Mouse (Mus musculus) liver, embryonic 14.5 days (tissue): ENCODE data around the gene Palm. TPM values are rescaled to one million over a fixed set of nuclear protein-coding genes. Genes with fewer than 3 reads are reported as not detected.
A peak's percentile ranks its signal among the peaks of the same experiment; 100 is the strongest.

Experiments used
- ATAC-seq: fragments of 200-750 bp; cut with Nextera tagmentation; 2 replicates; pipeline ENCODE4 v1.8.0; 2017; ENCODE audit warnings: moderate number of reproducible peaks, mild to moderate bottlenecking, moderate library complexity; ENCODE audit not compliant: insufficient read depth
- DNase-seq, 3 experiments: peaks; one replicate each; pipeline ENCODE4 v3.0.0-alpha.2; 2012 to 2013; ENCODE audit warnings: low read depth in 3 of 3, low spot score in 3 of 3
- H3K27ac ChIP-seq: fragments of 300-500 bp; sonication (generic); 2 replicates; pipeline ENCODE4 v1.5.1; 2014; ENCODE audit warnings: moderate library complexity, mild to moderate bottlenecking, control low read depth, inconsistent platforms
- H3K27me3 ChIP-seq: fragments of 300-500 bp; sonication (generic); 2 replicates; pipeline ENCODE4 v1.6.1; 2014; ENCODE audit warnings: mild to moderate bottlenecking, low read length, moderate library complexity; ENCODE audit not compliant: control insufficient read depth, insufficient read depth
- H3K36me3 ChIP-seq: fragments of 300-500 bp; sonication (generic); replicated peaks from 2 replicates; pipeline ENCODE4 v1.6.1; 2014; ENCODE audit warnings: low read depth; ENCODE audit not compliant: control insufficient read depth, insufficient read depth
- H3K4me1 ChIP-seq, 2 experiments: fragments of 200-500 bp in 1 of 2; fragments of 300-500 bp in 1 of 2; sonication (generic) in 1 of 2; replicated peaks; 2 replicates each; pipeline ENCODE4 v1.6.1; 2012 to 2014; ENCODE audit warnings: antibody characterized with exemption in 1 of 2, inconsistent platforms in 1 of 2, low read length in 1 of 2; ENCODE audit not compliant: control insufficient read depth in 2 of 2, insufficient read depth in 2 of 2
- H3K4me2 ChIP-seq: fragments of 300-500 bp; sonication (generic); 2 replicates; pipeline ENCODE4 v1.6.1; 2014; ENCODE audit warnings: low read depth, mild to moderate bottlenecking, control low read depth, moderate library complexity
- H3K4me3 ChIP-seq, 2 experiments: fragments of 200-500 bp in 1 of 2; fragments of 300-500 bp in 1 of 2; sonication (generic) in 1 of 2; 2 replicates each; pipeline ENCODE4 v1.5.1; 2012 to 2014; ENCODE audit warnings: low read depth in 2 of 2, low read length in 2 of 2, mild to moderate bottlenecking in 2 of 2, control low read depth in 1 of 2, inconsistent platforms in 1 of 2, moderate library complexity in 1 of 2; ENCODE audit not compliant: insufficient read depth in 1 of 2
- H3K9ac ChIP-seq: fragments of 300-500 bp; sonication (generic); replicated peaks from 2 replicates; pipeline ENCODE4 v1.6.1; 2014; ENCODE audit warnings: mild to moderate bottlenecking, control low read depth, moderate library complexity
- H3K9me3 ChIP-seq: fragments of 300-500 bp; sonication (generic); 2 replicates; pipeline ENCODE4 v1.6.1; 2016; ENCODE audit warnings: low read length, mixed read lengths; ENCODE audit not compliant: control insufficient read depth
- CTCF ChIP-seq: IDR thresholded peaks from 2 replicates; pipeline ENCODE4 v1.5.1; 2016; ENCODE audit warnings: antibody characterized with exemption, low read depth, control low read depth
- EP300 ChIP-seq: IDR thresholded peaks from 2 replicates; pipeline ENCODE4 v1.6.1; 2016; ENCODE audit warnings: antibody characterized with exemption, low read depth
- WGBS: fragments of 180-500 bp; shearing (Covaris S2); extraction: QIAGEN DNeasy Blood & Tissue Kit; methylation state at CpG from one replicate; pipeline ENCODE4 v1.1.7; 2014; ENCODE audit not compliant: insufficient replicate concordance; 5-methylcytosine and 5-hydroxymethylcytosine counted together
- polyA plus RNA-seq, 2 experiments: library from polyadenylated mRNA; depleted of rRNA in 1 of 2; stranded (reverse) in 1 of 2; unstranded in 1 of 2; fragments of >200 nt; fragmentation: Nextera tagmentation in 1 of 2; extraction: Ambion mirVana in 1 of 2; gene quantifications; 2 replicates each; pipeline versions ENCODE4 v1.2.1 to v1.2.3; 2012 to 2014

Gene Palm
- polyA plus RNA-seq, 2 experiments: 3.5 to 4.1 TPM

GRCm38 (mm10) chr10:79854801-79855541, 61.6 kb downstream of the Palm start:
- ATAC-seq: peak; percentile 36
- H3K27me3 ChIP-seq: no peaks in the 10 kb centered on the region
- H3K4me2 ChIP-seq: peak overlapping the region; percentile 87
- peaks cover 35% of the 10 kb centered on the region for H3K36me3 ChIP-seq
- H3K4me1 ChIP-seq: peaks cover 28 to 52% of the 10 kb centered on the region in 2 experiments
- H3K9ac ChIP-seq: peak overlapping the region; percentile 83
- H3K9me3 ChIP-seq: no peaks in the 10 kb centered on the region
- no peak for TF ChIP-seq CTCF
- TF ChIP-seq EP300: no peak
- peak; percentile 37 to 44 (median 41) for DNase-seq
- H3K27ac ChIP-seq: peak overlapping the region; percentile 94
- peak overlapping the region; percentile 72 to 80 for H3K4me3 ChIP-seq
- under 1% methylated on average over 81 of the region's 83 CpGs for WGBS

GRCm38 (mm10) chr10:79855558-79856184, 62.3 kb downstream of the Palm start:
- Histone ChIP-seq H3K4me2 (peak overlapping the region; percentile 87), H3K4me1 (peaks cover 28 to 48% of the 10 kb centered on the region in 2 experiments), H3K9ac (peak overlapping the region; percentile 83), H3K36me3 (peaks cover 42% of the 10 kb centered on the region), H3K27ac (peak overlapping the region; percentile 94), H3K9me3 (no peaks in the 10 kb centered on the region), H3K27me3 (no peaks in the 10 kb centered on the region), H3K4me3 (peak overlapping the region; percentile 72 to 80)
- WGBS: under 1% methylated on average over 10 of the region's 10 CpGs
- no peak for ATAC-seq
- peak in 1 of 3 experiments; percentile 44 for DNase-seq
- TF ChIP-seq CTCF: no peak
- TF ChIP-seq EP300: no peak

- TF ChIP-seq CTCF (no peak), EP300 (no peak)
- peak overlapping the region; percentile 87 for H3K4me2 ChIP-seq
- H3K4me1 ChIP-seq: peaks cover 28 to 48% of the 10 kb centered on the region in 2 experiments
- H3K36me3 ChIP-seq: peaks cover 48% of the 10 kb centered on the region
- no peaks in the 10 kb centered on the region for H3K27me3 ChIP-seq
- H3K9ac ChIP-seq: peak overlapping the region; percentile 83
- H3K9me3 ChIP-seq: no peaks in the 10 kb centered on the region
- 34% methylated on average over 6 of the region's 6 CpGs for WGBS
- ATAC-seq (no peak), DNase-seq (no peak)
- H3K27ac ChIP-seq: no peak overlapping the region; the same call in 1 of the 2 replicates
- peak overlapping the region; percentile 72 to 80 for H3K4me3 ChIP-seq
Observed at GRCm38 (mm10) chr10:79856280-79856679, 62.9 kb downstream of the Palm start.

GRCm38 (mm10) chr10:79856704-79857451, 63.5 kb downstream of the Palm start:
- Histone ChIP-seq H3K4me2 (peak overlapping the region; percentile 87), H3K9me3 (no peaks in the 10 kb centered on the region), H3K36me3 (peaks cover 54% of the 10 kb centered on the region), H3K4me3 (peak overlapping the region; percentile 72 to 80), H3K4me1 (peaks cover 22 to 42% of the 10 kb centered on the region in 2 experiments), H3K27ac (no peak overlapping the region), H3K9ac (peak overlapping the region; percentile 83), H3K27me3 (no peaks in the 10 kb centered on the region)
- TF ChIP-seq EP300 (no peak), CTCF (no peak)
- no peak for ATAC-seq
- 35% methylated on average over 7 of the region's 7 CpGs for WGBS
- no peak for DNase-seq

GRCm38 (mm10) chr10:79857452-79857811, 64.1 kb downstream of the Palm start:
- DNase-seq (peak in 1 of 3 experiments; percentile 41), ATAC-seq (no peak)
- TF ChIP-seq EP300 (no peak), CTCF (no peak)
- H3K9ac ChIP-seq: peak overlapping the region; percentile 83
- H3K4me2 ChIP-seq: peak overlapping the region; percentile 87
- peaks cover 17 to 37% of the 10 kb centered on the region in 2 experiments for H3K4me1 ChIP-seq
- H3K36me3 ChIP-seq: peaks cover 59% of the 10 kb centered on the region
- H3K27me3 ChIP-seq: no peaks in the 10 kb centered on the region
- peak overlapping the region; percentile 72 to 80 for H3K4me3 ChIP-seq
- H3K27ac ChIP-seq: no peak overlapping the region
- WGBS: 18% methylated on average over 4 of the region's 4 CpGs
- H3K9me3 ChIP-seq: no peaks in the 10 kb centered on the region
